Mouse (Mus musculus): ENCODE measurements at regions not wholly inside any gene's neighbourhood (a gene's known extent, or its start where the extent isn't known, plus 50 kb on each side); places are given as distances from the start of the nearest gene placed in this dataset.

GRCm38 (mm10) chr14:67554897-67555296 lies 1545.9 kb upstream of the Gulo start:
- Histone ChIP-seq H3K4me1 (ENCODE audit: insufficient read depth, low read length) (0 out of 2 replicates have a peak, but pooled peaks cover 5% of the 10 kb centered on the region), H3K27ac (no peak overlapping the region), H3K27me3 (ENCODE audit: insufficient read depth, low read length) (no peaks in the 10 kb centered on the region), H3K4me3 (ENCODE audit: low read length) (no peak overlapping the region), H3K4me2 (ENCODE audit: low read depth, low read length) (no peak overlapping the region), H3K9me3 (ENCODE audit: low read length) (no peaks in the 10 kb centered on the region), H3K36me3 (ENCODE audit: insufficient read depth, low read length) (no peaks in the 10 kb centered on the region), H3K9ac (replicated peaks; ENCODE audit: low read length) (no peak overlapping the region)
- 63% methylated on average over 7 of the region's 7 CpGs for WGBS
- DNase-seq (ENCODE audit: low spot score) (peak; percentile 44), ATAC-seq (peak; percentile 49; the same call in 1 of the 2 replicates)
- no peak for TF ChIP-seq CTCF (IDR thresholded peaks at IDR 0.05; ENCODE audit: low read depth)

DNA sequence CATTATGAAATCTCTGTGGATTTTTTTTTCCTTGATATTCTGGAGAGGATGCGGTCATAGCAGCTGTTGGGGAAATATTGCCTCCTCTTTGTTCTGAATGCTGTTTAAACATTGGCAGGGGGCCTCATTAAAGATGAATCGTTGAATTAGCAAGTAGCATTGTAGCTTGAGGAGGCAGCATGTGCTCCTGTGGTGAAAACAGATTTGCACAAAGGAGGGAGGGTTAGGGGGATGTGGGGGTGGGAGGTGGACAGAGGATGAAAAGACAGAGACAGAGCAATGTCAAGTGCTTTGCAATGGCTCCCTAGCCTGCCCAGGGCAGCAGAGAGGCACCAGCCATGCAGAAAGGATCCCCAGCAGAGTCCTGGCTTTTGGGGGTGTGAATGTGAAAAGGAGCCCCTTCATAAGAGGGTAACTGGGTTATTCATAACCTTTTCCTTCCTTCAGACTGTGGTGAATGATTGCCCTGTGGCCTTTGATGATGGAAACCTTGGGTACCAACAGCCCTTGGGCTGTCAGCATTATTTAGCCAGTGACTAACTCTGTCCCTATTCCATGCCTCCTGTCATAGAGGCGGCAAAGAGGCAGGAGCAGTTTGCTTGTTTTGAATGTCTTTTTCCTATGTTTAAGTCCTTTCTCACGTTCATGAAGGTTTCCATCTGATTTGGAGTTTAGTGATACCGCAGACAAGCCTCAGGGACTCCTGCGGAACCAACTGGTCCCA lies 1541.6 kb upstream of the Gulo start:
- H3K4me2 ChIP-seq (ENCODE audit: low read depth, low read length): no peak overlapping the region
- 0 out of 2 replicates have a peak, but pooled peaks cover 5% of the 10 kb centered on the region for H3K4me1 ChIP-seq (ENCODE audit: insufficient read depth, low read length)
- H3K9me3 ChIP-seq (ENCODE audit: low read length): 0 out of 2 replicates have a peak, but pooled peaks cover 3% of the 10 kb centered on the region
- no peak overlapping the region for H3K9ac ChIP-seq (replicated peaks; ENCODE audit: low read length)
- no peak overlapping the region for H3K27ac ChIP-seq
- DNase-seq (ENCODE audit: low spot score): peak; percentile 78
- no peaks in the 10 kb centered on the region for H3K36me3 ChIP-seq (ENCODE audit: insufficient read depth, low read length)
- no peaks in the 10 kb centered on the region for H3K27me3 ChIP-seq (ENCODE audit: insufficient read depth, low read length)
- 42% methylated on average over 6 of the region's 6 CpGs for WGBS
- H3K4me3 ChIP-seq (ENCODE audit: low read length): no peak overlapping the region
- no peak for TF ChIP-seq CTCF (IDR thresholded peaks at IDR 0.05; ENCODE audit: low read depth)
- peak; percentile 81 for ATAC-seq

GRCm38 (mm10) chr14:67548750-67549149 lies 1539.7 kb upstream of the Gulo start:
- ATAC-seq: no peak

DNA sequence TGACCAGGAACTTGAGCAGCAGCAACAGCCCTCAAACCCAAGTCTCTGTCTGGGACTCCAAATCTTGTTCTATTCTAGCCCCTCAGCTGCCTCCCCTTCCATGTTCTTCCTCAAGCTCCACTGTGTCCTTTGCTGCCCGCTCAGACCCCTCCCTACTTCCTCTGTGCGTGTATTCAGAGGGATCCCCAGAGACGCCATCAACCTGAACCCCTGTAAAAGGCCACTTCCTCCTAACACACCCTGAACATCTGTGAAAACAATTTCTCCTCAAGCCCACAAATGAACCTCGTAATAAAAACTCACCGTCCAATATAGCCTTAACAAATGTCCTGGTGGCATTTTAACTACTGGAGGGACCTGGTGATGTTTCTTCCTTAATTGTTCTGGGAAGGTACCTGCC lies 1536.0 kb upstream of the Gulo start:
- ATAC-seq: no peak
- Histone ChIP-seq H3K9me3 (ENCODE audit: low read length) (peaks cover 7% of the 10 kb centered on the region; the same call in 1 of the 2 replicates), H3K9ac (replicated peaks; ENCODE audit: low read length) (no peak overlapping the region), H3K36me3 (ENCODE audit: insufficient read depth, low read length) (no peaks in the 10 kb centered on the region), H3K27me3 (ENCODE audit: insufficient read depth, low read length) (no peaks in the 10 kb centered on the region), H3K4me1 (ENCODE audit: insufficient read depth, low read length) (peaks cover 7% of the 10 kb centered on the region; the same call in 1 of the 2 replicates), H3K27ac (no peak overlapping the region), H3K4me2 (ENCODE audit: low read depth, low read length) (no peak overlapping the region), H3K4me3 (ENCODE audit: low read length) (no peak overlapping the region)
- TF ChIP-seq CTCF (IDR thresholded peaks at IDR 0.05; ENCODE audit: low read depth): no peak
- WGBS: 79% methylated on average over 5 of the region's 5 CpGs
- DNase-seq (ENCODE audit: low spot score): no peak

More at GRCm38 (mm10) chr14:67548750-67549149, 1539.7 kb upstream of the Gulo start:
- 0 out of 2 replicates have a peak, but pooled peaks cover 5% of the 10 kb centered on the region for H3K4me1 ChIP-seq (ENCODE audit: insufficient read depth, low read length)
- no peak overlapping the region for H3K4me3 ChIP-seq (ENCODE audit: low read length)
- DNase-seq (ENCODE audit: low spot score): no peak
- peaks cover 7% of the 10 kb centered on the region; the same call in 1 of the 2 replicates for H3K9me3 ChIP-seq (ENCODE audit: low read length)
- TF ChIP-seq CTCF (IDR thresholded peaks at IDR 0.05; ENCODE audit: low read depth): peak; percentile 44
- no peaks in the 10 kb centered on the region for H3K27me3 ChIP-seq (ENCODE audit: insufficient read depth, low read length)
- no peak overlapping the region for H3K27ac ChIP-seq
- WGBS: 85% methylated on average over 6 of the region's 6 CpGs
- H3K4me2 ChIP-seq (ENCODE audit: low read depth, low read length): no peak overlapping the region
- no peak overlapping the region for H3K9ac ChIP-seq (replicated peaks; ENCODE audit: low read length)
- no peaks in the 10 kb centered on the region for H3K36me3 ChIP-seq (ENCODE audit: insufficient read depth, low read length)

- Histone ChIP-seq H3K9ac (replicated peaks; ENCODE audit: low read length) (no peak overlapping the region), H3K4me3 (ENCODE audit: low read length) (no peak overlapping the region), H3K27me3 (ENCODE audit: insufficient read depth, low read length) (no peaks in the 10 kb centered on the region), H3K27ac (peak overlapping the region; percentile 54; the same call in 1 of the 2 replicates), H3K4me1 (ENCODE audit: insufficient read depth, low read length) (peaks cover 11% of the 10 kb centered on the region), H3K9me3 (ENCODE audit: low read length) (peaks cover 5% of the 10 kb centered on the region; the same call in 1 of the 2 replicates), H3K4me2 (ENCODE audit: low read depth, low read length) (no peak overlapping the region), H3K36me3 (ENCODE audit: insufficient read depth, low read length) (no peaks in the 10 kb centered on the region)
- WGBS: 1% methylated on average over 4 of the region's 4 CpGs
- DNase-seq (ENCODE audit: low spot score) (peak; percentile 80), ATAC-seq (peak; percentile 81)
- peak; percentile 24; the same call in 1 of the 2 replicates for TF ChIP-seq CTCF (IDR thresholded peaks at IDR 0.05; ENCODE audit: low read depth)
These were observed 1532.3 kb upstream of the Gulo start for GRCm38 (mm10) chr14:67541271-67541711.

DNA sequence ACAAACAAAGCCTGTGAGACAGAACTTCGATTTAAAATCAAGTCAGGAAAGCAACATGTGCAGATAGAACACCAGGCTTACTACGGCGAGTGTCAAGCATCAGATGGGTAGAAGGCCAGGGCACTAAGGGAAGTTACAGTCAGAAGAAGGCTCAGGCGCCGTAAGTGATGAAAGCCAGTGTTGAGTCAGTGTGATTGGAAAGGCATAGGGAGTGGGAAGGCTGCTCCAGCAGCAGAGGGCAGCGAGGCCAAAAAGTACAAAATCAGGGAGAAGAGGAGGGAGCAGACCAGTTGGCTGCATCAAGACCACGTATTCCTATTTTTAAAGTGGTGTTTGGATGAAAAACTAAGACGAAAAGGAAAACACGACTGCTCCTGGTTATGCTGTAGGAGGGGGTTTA lies 1529.7 kb upstream of the Gulo start:
- Histone ChIP-seq H3K27ac (no peak overlapping the region), H3K36me3 (ENCODE audit: insufficient read depth, low read length) (no peaks in the 10 kb centered on the region), H3K4me2 (ENCODE audit: low read depth, low read length) (no peak overlapping the region), H3K9ac (replicated peaks; ENCODE audit: low read length) (no peak overlapping the region), H3K4me1 (ENCODE audit: insufficient read depth, low read length) (peaks cover 11% of the 10 kb centered on the region), H3K9me3 (ENCODE audit: low read length) (no peaks in the 10 kb centered on the region; the same call in 1 of the 2 replicates), H3K4me3 (ENCODE audit: low read length) (no peak overlapping the region), H3K27me3 (ENCODE audit: insufficient read depth, low read length) (no peaks in the 10 kb centered on the region)
- 72% methylated on average over 9 of the region's 9 CpGs for WGBS
- no peak for TF ChIP-seq CTCF (IDR thresholded peaks at IDR 0.05; ENCODE audit: low read depth)
- no peak for DNase-seq (ENCODE audit: low spot score)
- ATAC-seq: no peak
